Mouse (Mus musculus) heart, adult 18-20 months (tissue): ENCODE measurements around the gene Plppr5. TPM values are rescaled to one million over a fixed set of nuclear protein-coding genes. Genes with fewer than 3 reads are reported as not detected.

Source experiments
- DNase-seq, 2 experiments: peaks; one replicate each; pipeline ENCODE4 v3.0.0; 2021 to 2022; ENCODE audit warnings: mixed read lengths in 1 of 2
- total RNA-seq, 2 experiments: library from RNA; stranded (reverse); gene quantifications; 2 replicates each; pipeline ENCODE4 v1.2.3; 2021

Plppr5 gene
- total RNA-seq, 2 experiments from 2014 or later: 0.12 to 0.13 TPM

DNA sequence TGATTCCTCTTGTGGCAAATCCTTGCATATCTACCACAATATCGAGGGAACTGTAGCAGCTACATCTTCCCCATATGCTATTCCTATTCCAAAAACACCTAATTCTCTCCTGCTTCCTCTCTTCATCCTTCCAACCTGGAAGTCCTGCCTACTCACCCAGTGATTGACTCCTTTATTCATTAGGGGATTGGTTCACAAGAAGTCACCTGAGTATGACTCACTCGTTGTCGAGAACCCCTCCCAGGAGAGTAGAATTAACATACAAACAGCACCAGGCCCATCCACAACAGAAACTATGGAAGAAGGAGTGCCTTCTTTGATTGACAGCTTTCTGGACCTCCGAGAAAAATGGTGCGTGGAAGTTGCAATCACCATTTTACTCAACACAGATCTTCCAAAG, 121.7 kb downstream of the Plppr5 start:
- DNase-seq: no peak

DNA sequence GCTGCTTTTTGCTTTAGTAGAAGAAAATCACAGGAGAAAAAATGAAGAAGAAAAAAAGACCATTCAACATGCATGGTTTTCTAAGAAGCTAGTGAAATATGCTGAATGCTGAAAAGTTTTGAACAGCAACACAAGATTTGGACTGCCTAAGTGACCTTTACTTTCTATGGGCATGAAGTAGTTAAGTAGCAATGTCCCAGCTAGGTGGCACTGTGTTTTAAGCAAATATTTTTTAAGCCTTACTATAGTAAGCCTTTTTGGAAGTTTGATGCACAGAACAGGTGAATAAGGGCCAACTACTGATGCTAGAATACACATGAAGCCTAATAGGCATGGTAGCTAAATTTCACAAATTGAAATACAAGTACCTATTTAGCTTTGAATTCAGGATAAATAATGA, 134.2 kb downstream of the Plppr5 start:
- DNase-seq: no peak

GRCm38 (mm10) chr3:117716534-117717280, 142.1 kb downstream of the Plppr5 start:
- DNase-seq: no peak

GRCm38 (mm10) chr3:117723390-117723789, 148.8 kb downstream of the Plppr5 start:
- DNase-seq: no peak

DNA sequence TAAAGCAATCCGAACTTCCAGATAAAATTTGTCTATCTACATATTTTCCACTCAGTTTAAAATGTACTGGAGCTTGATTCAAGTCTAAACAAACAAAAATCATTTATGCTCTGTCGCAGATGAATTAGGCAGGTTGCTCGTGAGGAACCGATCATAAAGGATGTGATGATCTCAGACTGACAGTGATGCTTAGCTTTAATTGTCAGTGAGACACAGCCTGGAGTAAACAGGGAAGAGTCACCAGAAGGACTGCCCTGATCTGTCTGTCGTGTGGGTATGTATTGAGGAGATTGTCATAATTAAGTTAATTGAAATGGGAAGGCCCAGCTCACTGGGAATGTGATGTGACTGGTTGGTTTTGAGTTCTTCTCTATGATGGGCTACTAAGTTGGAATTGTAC, 149.9 kb downstream of the Plppr5 start:
- DNase-seq: no peak

DNA sequence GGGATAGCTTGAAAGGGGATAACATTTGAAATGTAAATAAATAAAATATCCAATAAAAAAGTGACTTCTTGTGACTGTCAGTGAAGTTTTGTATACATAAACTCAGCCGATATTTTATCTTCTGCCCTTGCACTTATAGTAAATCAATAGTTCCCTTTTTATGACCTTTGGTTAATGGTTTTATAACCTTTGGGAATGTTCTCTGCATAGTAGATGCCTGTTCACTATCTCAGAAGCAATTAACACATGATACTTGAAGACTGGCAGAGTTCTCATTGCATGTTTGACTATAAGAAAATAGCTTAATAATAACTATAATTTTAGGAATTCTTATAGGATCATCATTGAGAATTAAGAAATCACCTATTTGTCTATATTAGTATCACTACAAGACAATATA, 150.9 kb downstream of the Plppr5 start:
- no peak for DNase-seq

- no peak for DNase-seq
Measured at GRCm38 (mm10) chr3:117728136-117728535, 153.5 kb downstream of the Plppr5 start.

- DNase-seq: no peak
Measured at GRCm38 (mm10) chr3:117729121-117730072, 154.8 kb downstream of the Plppr5 start.

GRCm38 (mm10) chr3:117731545-117731944, 156.9 kb downstream of the Plppr5 start:
- no peak for DNase-seq

DNA sequence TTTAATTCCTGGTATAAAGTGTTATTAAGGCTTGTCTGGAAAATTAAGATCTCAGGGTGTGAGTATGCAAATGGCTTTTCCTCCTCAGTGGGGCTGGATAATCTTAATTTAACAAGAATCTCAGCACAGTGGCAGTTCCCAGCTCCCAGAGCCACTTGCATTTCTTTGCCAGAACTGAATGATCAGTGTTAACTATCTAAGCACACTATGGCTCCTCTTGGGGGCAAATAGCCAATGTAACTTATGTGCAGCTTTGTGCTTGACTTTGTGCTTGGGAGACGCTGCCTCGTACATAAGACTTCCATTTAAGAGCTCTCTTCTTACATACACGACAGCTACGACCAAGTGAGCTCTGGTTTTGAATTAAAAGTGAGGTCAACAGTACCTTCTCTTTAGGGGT, 158.0 kb downstream of the Plppr5 start:
- DNase-seq: no peak

Other genes with a start within 250 kb of the Plppr5 start
- gene Plppr4, start 214.0 kb upstream of the Plppr5 start, total RNA-seq: under 1 TPM; 0.07 to 0.10 TPM